Mouse (Mus musculus) ovary, postnatal 36 days (tissue): ENCODE measurements around the gene Ccdc184.

Experiments
- DNase-seq: peaks from one replicate; pipeline ENCODE4 v3.0.0; 2022; ENCODE audit warnings: low spot score, mixed read lengths

The Ccdc184 gene

GRCm38 (mm10) chr15:98166963-98167644, at the start of gene Ccdc184:
TSS of gene Ccdc184 (plus strand) at chr15:98167158.
- no peak for DNase-seq

- DNase-seq = no peak
These were observed 47.6 kb upstream of the Ccdc184 start for GRCm38 (mm10) chr15:98119363-98119762.

GRCm38 (mm10) chr15:98120831-98121230, 46.1 kb upstream of the Ccdc184 start:
- no peak for DNase-seq

DNA sequence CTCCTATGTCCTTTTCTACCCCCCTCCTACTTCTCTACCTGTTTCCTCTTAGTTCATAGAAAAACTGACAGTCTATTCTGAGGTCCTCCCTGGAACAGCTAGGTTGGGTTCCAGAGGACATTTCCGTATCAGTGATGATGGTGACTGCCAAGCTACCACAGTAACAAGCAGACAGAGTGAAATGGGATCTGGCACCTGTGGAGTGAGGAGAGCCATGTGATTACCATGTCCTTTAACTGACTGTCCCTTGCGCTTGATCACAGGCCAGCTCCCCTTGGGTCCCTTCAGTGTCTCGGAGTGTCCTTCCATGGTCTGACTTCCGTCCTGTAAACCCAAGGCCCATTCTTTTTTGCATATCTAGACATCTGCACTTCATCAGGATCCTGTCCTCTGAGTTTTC, 36.0 kb upstream of the Ccdc184 start:
- no peak for DNase-seq

GRCm38 (mm10) chr15:98131451-98131850, 35.5 kb upstream of the Ccdc184 start:
- no peak for DNase-seq

DNA sequence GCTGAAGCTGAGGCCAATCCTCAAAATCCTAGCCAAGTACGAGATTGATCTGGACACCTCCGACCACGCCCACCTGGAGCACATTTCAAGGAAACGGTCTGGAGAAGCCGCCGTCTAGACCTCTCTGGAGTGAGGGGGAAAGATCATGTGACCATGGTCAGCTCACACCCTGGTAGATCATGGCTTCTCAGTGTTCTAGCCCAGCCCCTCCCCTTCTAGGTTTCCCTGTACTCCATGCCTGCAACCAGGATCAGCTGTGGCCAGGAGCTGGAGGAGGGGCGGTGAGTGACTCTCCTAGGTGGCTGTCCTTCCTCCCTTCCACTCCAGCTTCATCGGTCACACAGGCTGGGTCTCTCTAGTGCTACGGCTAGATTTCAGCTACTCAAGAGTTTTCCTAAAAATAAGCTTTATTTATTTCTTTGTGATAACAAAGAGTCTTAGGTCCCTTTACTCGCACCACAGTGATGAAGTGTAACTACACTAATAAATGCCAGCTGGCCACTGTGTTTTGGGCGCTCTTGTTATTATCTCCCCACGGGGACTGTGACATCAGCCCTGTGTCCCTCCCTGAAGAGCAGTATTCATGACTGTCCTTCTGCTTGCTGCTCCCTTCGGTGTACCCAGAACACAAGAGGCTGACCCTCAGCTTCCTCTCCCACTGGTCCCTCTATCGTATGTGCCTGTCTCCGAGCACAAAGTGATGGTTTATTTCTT, 34.9 kb upstream of the Ccdc184 start:
- no peak for DNase-seq

- DNase-seq = no peak
These were observed 33.5 kb upstream of the Ccdc184 start for GRCm38 (mm10) chr15:98133471-98133870.

DNA sequence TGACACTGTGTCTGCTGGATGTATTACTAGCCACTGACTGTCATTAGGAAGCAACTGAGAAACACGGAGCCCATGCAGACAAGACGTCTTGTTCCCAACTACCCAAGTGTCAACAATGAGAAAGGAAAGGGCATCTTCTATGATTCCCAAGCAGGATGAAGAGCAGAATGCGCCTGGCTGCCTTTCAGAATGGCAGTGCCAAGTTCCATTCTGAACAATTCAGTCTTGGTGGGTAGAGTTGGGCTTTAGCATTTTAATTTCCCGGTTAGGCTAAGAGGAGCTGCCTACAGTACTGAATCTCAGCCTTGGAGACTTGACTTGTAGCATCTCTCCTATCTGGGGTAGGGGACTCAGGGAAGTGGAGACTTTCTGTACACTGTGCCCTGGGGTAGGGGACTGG, 32.9 kb upstream of the Ccdc184 start:
- no peak for DNase-seq

- DNase-seq = no peak
These were observed 32.3 kb upstream of the Ccdc184 start for GRCm38 (mm10) chr15:98134666-98135065.

- no peak for DNase-seq
These were observed 31.3 kb upstream of the Ccdc184 start for GRCm38 (mm10) chr15:98135671-98136070.

GRCm38 (mm10) chr15:98136871-98137270, 30.1 kb upstream of the Ccdc184 start:
- DNase-seq = no peak

DNA sequence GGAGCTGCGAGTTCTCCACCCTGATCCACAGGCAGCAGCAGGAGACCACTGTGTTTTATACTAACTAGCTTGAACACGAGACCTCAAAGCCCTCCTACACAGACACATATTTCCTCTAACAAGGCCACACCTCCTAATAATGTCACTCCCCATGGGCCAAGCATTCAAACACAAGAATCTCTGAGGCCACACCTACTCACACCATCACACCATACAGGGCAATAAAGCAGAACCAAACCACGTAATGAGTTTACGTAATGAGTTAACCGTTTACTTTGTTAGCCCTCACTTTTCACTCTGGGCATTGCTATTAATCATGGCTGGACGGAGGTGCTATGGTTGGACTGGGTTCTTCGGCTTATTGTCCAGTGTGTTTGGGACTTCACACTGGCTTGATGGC, 27.2 kb upstream of the Ccdc184 start:
- no peak for DNase-seq

GRCm38 (mm10) chr15:98140809-98141208, 26.1 kb upstream of the Ccdc184 start:
- no peak for DNase-seq

DNA sequence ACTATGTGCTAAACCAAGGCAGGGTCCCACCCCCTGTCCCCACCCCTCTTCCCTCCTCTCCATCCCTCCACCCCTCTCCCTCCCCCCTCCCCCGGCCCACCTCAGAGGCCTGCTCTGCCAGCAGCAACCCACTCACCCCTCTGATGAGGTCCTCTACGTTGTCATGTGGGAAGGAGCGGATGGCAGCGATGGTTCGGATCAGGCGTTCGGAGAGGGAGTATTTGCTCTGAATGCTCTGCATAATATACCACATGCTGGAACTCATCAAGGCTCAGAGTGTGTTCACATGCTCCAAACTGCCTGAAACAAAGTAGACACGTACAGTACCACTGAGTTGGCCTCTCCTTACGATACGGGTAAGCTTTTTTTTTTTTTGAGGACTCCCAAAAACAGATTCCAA, 24.4 kb upstream of the Ccdc184 start:
- DNase-seq = no peak

- no peak for DNase-seq
These were observed 22.0 kb upstream of the Ccdc184 start for GRCm38 (mm10) chr15:98144861-98145507.

GRCm38 (mm10) chr15:98145559-98146181, 21.3 kb upstream of the Ccdc184 start:
- DNase-seq = peak; percentile 92

GRCm38 (mm10) chr15:98148356-98148755, 18.6 kb upstream of the Ccdc184 start:
- no peak for DNase-seq

GRCm38 (mm10) chr15:98149166-98149602, 17.8 kb upstream of the Ccdc184 start:
- no peak for DNase-seq

GRCm38 (mm10) chr15:98152916-98153315, 14.0 kb upstream of the Ccdc184 start:
- no peak for DNase-seq

- no peak for DNase-seq
These were observed 13.3 kb upstream of the Ccdc184 start for GRCm38 (mm10) chr15:98153625-98154024.

DNA sequence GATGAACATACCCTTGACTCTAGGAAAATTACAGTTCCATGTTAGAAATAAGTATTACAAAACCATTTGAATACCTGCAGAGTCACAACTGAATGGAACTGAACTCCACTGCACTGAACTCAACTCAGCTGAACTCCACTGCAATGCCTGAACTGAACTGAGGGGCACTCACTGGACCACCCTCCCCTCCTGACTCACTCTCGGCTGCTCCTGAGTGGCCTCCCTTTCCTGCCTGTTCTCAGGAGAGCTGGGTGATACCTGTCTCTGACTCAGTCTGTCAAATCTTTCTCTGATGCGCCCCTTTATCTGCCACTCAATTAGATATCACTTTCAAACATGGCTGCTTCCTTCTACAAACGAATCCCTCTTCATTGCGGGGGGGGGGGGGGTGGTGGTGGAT, 12.8 kb upstream of the Ccdc184 start:
- no peak for DNase-seq

DNA sequence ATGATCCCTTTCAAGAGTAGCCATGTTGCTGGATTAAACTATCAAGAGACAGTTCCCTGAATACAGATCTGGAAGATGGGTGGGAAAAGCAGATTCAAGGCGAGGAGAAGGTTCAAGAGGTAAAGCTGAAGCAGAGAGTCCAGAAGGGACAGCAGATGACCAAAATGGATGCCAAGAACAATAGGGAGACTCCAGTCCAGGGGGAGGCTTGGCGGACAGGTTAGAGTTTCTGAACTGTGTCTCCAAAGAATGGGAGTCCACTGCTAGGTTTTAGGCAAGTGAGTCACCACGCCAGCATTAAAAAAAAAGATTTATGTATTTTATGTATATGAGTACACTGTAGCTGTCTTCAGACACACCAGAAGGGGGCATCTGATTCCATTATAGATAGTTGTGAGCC, 12.3 kb upstream of the Ccdc184 start:
- DNase-seq = no peak

GRCm38 (mm10) chr15:98155272-98155671, 11.7 kb upstream of the Ccdc184 start:
- DNase-seq = no peak
